Mouse (Mus musculus): Measurements from ENCODE around the gene Ccl3. TPM values are rescaled to one million over a fixed set of nuclear protein-coding genes. Genes with fewer than 3 reads are reported as not detected.

The Ccl3 gene
- total and polyA plus RNA-seq, 2 experiments from 2014 or later = 0.31 to 0.73 TPM

- Histone ChIP-seq H3K4me3 (ENCODE audit: low read depth, low read length) (no peak overlapping the region), H3K9ac (replicated peaks; ENCODE audit: low read depth, low read length) (no peak overlapping the region), H3K4me1 (ENCODE audit: control insufficient read depth, insufficient read depth) (no peaks in the 10 kb centered on the region), H3K4me2 (ENCODE audit: low read depth, low read length) (no peak overlapping the region), H3K27me3 (ENCODE audit: control insufficient read depth, insufficient read depth, low read length) (no peaks in the 10 kb centered on the region), H3K36me3 (replicated peaks; ENCODE audit: control insufficient read depth, insufficient read depth, low read length) (no peaks in the 10 kb centered on the region), H3K27ac (ENCODE audit: low read depth) (no peak overlapping the region), H3K9me3 (replicated peaks; ENCODE audit: control insufficient read depth, low read length) (no peaks in the 10 kb centered on the region)
- ATAC-seq (ENCODE audit: insufficient read depth, low read depth) (no peak), DNase-seq (ENCODE audit: low spot score) (no peak)
- no peak for TF ChIP-seq CTCF (IDR thresholded peaks at IDR 0.05; ENCODE audit: low read depth)
- no peak for TF ChIP-seq EP300 (IDR thresholded peaks at IDR 0.05; ENCODE audit: low read depth)
- 86% methylated on average over 3 of the region's 3 CpGs for WGBS
Measured at GRCm38 (mm10) chr11:83605535-83605934, 43.6 kb downstream of the Ccl3 start.

- H3K9ac ChIP-seq (replicated peaks; ENCODE audit: low read depth, low read length) = no peak overlapping the region
- ATAC-seq (ENCODE audit: insufficient read depth, low read depth) (no peak), DNase-seq (ENCODE audit: low spot score) (no peak)
- WGBS = 80% methylated on average over 4 of the region's 4 CpGs
- H3K27ac ChIP-seq (ENCODE audit: low read depth) = no peak overlapping the region
- H3K9me3 ChIP-seq (replicated peaks; ENCODE audit: control insufficient read depth, low read length) = no peaks in the 10 kb centered on the region
- TF ChIP-seq EP300 (IDR thresholded peaks at IDR 0.05; ENCODE audit: low read depth) (no peak), CTCF (IDR thresholded peaks at IDR 0.05; ENCODE audit: low read depth) (no peak)
- no peaks in the 10 kb centered on the region for H3K4me1 ChIP-seq (ENCODE audit: control insufficient read depth, insufficient read depth)
- no peaks in the 10 kb centered on the region for H3K27me3 ChIP-seq (ENCODE audit: control insufficient read depth, insufficient read depth, low read length)
- H3K4me3 ChIP-seq (ENCODE audit: low read depth, low read length) = no peak overlapping the region
- H3K4me2 ChIP-seq (ENCODE audit: low read depth, low read length) = no peak overlapping the region
- H3K36me3 ChIP-seq (replicated peaks; ENCODE audit: control insufficient read depth, insufficient read depth, low read length) = no peaks in the 10 kb centered on the region
Measured at GRCm38 (mm10) chr11:83604698-83605097, 44.5 kb downstream of the Ccl3 start.

GRCm38 (mm10) chr11:83603399-83603798 lies 45.8 kb downstream of the Ccl3 start:
- H3K36me3 ChIP-seq (replicated peaks; ENCODE audit: control insufficient read depth, insufficient read depth, low read length) = no peaks in the 10 kb centered on the region
- no peaks in the 10 kb centered on the region for H3K4me1 ChIP-seq (ENCODE audit: control insufficient read depth, insufficient read depth)
- DNase-seq (ENCODE audit: low spot score) = no peak
- ATAC-seq (ENCODE audit: insufficient read depth, low read depth) = no peak
- H3K9ac ChIP-seq (replicated peaks; ENCODE audit: low read depth, low read length) = no peak overlapping the region
- WGBS = 87% methylated on average over 3 of the region's 3 CpGs
- no peak for TF ChIP-seq CTCF (IDR thresholded peaks at IDR 0.05; ENCODE audit: low read depth)
- TF ChIP-seq EP300 (IDR thresholded peaks at IDR 0.05; ENCODE audit: low read depth) = no peak
- H3K27me3 ChIP-seq (ENCODE audit: control insufficient read depth, insufficient read depth, low read length) = no peaks in the 10 kb centered on the region
- H3K27ac ChIP-seq (ENCODE audit: low read depth) = no peak overlapping the region
- H3K4me2 ChIP-seq (ENCODE audit: low read depth, low read length) = no peak overlapping the region
- no peak overlapping the region for H3K4me3 ChIP-seq (ENCODE audit: low read depth, low read length)
- H3K9me3 ChIP-seq (replicated peaks; ENCODE audit: control insufficient read depth, low read length) = no peaks in the 10 kb centered on the region

GRCm38 (mm10) chr11:83600576-83600975 lies 48.6 kb downstream of the Ccl3 start:
- Histone ChIP-seq H3K27me3 (ENCODE audit: control insufficient read depth, insufficient read depth, low read length) (no peaks in the 10 kb centered on the region), H3K9me3 (replicated peaks; ENCODE audit: control insufficient read depth, low read length) (no peaks in the 10 kb centered on the region), H3K4me2 (ENCODE audit: low read depth, low read length) (no peak overlapping the region), H3K27ac (ENCODE audit: low read depth) (no peak overlapping the region), H3K4me3 (ENCODE audit: low read depth, low read length) (no peak overlapping the region), H3K4me1 (ENCODE audit: control insufficient read depth, insufficient read depth) (no peaks in the 10 kb centered on the region), H3K36me3 (replicated peaks; ENCODE audit: control insufficient read depth, insufficient read depth, low read length) (no peaks in the 10 kb centered on the region), H3K9ac (replicated peaks; ENCODE audit: low read depth, low read length) (no peak overlapping the region)
- WGBS = 69% methylated on average over 2 of the region's 2 CpGs
- no peak for TF ChIP-seq CTCF (IDR thresholded peaks at IDR 0.05; ENCODE audit: low read depth)
- no peak for TF ChIP-seq EP300 (IDR thresholded peaks at IDR 0.05; ENCODE audit: low read depth)
- DNase-seq (ENCODE audit: low spot score) (no peak), ATAC-seq (ENCODE audit: insufficient read depth, low read depth) (no peak)

GRCm38 (mm10) chr11:83598991-83599390 lies 50.2 kb downstream of the Ccl3 start:
- WGBS = 65% methylated on average over 3 of the region's 3 CpGs
- Histone ChIP-seq H3K4me3 (ENCODE audit: low read depth, low read length) (no peak overlapping the region), H3K4me1 (ENCODE audit: control insufficient read depth, insufficient read depth) (no peaks in the 10 kb centered on the region), H3K36me3 (replicated peaks; ENCODE audit: control insufficient read depth, insufficient read depth, low read length) (no peaks in the 10 kb centered on the region), H3K27me3 (ENCODE audit: control insufficient read depth, insufficient read depth, low read length) (no peaks in the 10 kb centered on the region), H3K27ac (ENCODE audit: low read depth) (no peak overlapping the region), H3K9me3 (replicated peaks; ENCODE audit: control insufficient read depth, low read length) (no peaks in the 10 kb centered on the region), H3K4me2 (ENCODE audit: low read depth, low read length) (no peak overlapping the region), H3K9ac (replicated peaks; ENCODE audit: low read depth, low read length) (no peak overlapping the region)
- ATAC-seq (ENCODE audit: insufficient read depth, low read depth) = no peak
- no peak for TF ChIP-seq CTCF (IDR thresholded peaks at IDR 0.05; ENCODE audit: low read depth)
- TF ChIP-seq EP300 (IDR thresholded peaks at IDR 0.05; ENCODE audit: low read depth) = no peak
- DNase-seq (ENCODE audit: low spot score) = no peak

GRCm38 (mm10) chr11:83598207-83598837 lies 50.8 kb downstream of the Ccl3 start:
- DNase-seq (ENCODE audit: low spot score) (no peak), ATAC-seq (ENCODE audit: insufficient read depth, low read depth) (no peak)
- no peak for TF ChIP-seq CTCF (IDR thresholded peaks at IDR 0.05; ENCODE audit: low read depth)
- no peak for TF ChIP-seq EP300 (IDR thresholded peaks at IDR 0.05; ENCODE audit: low read depth)
- Histone ChIP-seq H3K9ac (replicated peaks; ENCODE audit: low read depth, low read length) (no peak overlapping the region), H3K9me3 (replicated peaks; ENCODE audit: control insufficient read depth, low read length) (no peaks in the 10 kb centered on the region), H3K4me2 (ENCODE audit: low read depth, low read length) (no peak overlapping the region), H3K4me1 (ENCODE audit: control insufficient read depth, insufficient read depth) (no peaks in the 10 kb centered on the region), H3K27me3 (ENCODE audit: control insufficient read depth, insufficient read depth, low read length) (no peaks in the 10 kb centered on the region), H3K4me3 (ENCODE audit: low read depth, low read length) (no peak overlapping the region), H3K36me3 (replicated peaks; ENCODE audit: control insufficient read depth, insufficient read depth, low read length) (no peaks in the 10 kb centered on the region), H3K27ac (ENCODE audit: low read depth) (no peak overlapping the region)
- WGBS = 74% methylated on average over 3 of the region's 3 CpGs

Other genes with a start within 250 kb of the Ccl3 start
- 31.1 and 45.3 TPM in 2 replicates for gene Rasl10b, start 240.2 kb downstream of the Ccl3 start, total RNA-seq (2014; rRNA removed; ENCODE audit: low replicate concordance)
- 7.9 and 9.2 TPM in 2 replicates for gene Rasl10b, start 240.2 kb downstream of the Ccl3 start, polyA plus RNA-seq (2015; fragmentation: Nextera tagmentation; extraction: Ambion mirVana)
- not detected in 2 replicates for gene Gas2l2, start 219.9 kb downstream of the Ccl3 start, total RNA-seq (2014; rRNA removed; ENCODE audit: low replicate concordance)
- gene Gas2l2, start 219.9 kb downstream of the Ccl3 start, polyA plus RNA-seq (2015; fragmentation: Nextera tagmentation; extraction: Ambion mirVana) = 0.15 TPM in 1 of 2 replicates, not detected in the other
- 4.2 TPM in 1 of 2 replicates, not detected in the other for gene 1700020L24Rik, start 211.7 kb downstream of the Ccl3 start, total RNA-seq (2014; rRNA removed; ENCODE audit: low replicate concordance)
- 0.81 and 1.1 TPM in 2 replicates for gene 1700020L24Rik, start 211.7 kb downstream of the Ccl3 start, polyA plus RNA-seq (2015; fragmentation: Nextera tagmentation; extraction: Ambion mirVana)
- 7.8 and 24.7 TPM in 2 replicates for gene Mmp28, start 186.3 kb downstream of the Ccl3 start, total RNA-seq (2014; rRNA removed; ENCODE audit: low replicate concordance)
- gene Mmp28, start 186.3 kb downstream of the Ccl3 start, polyA plus RNA-seq (2015; fragmentation: Nextera tagmentation; extraction: Ambion mirVana) = 3.7 and 4.3 TPM in 2 replicates
- 1.6 and 6.0 TPM in 2 replicates for gene Taf15, start 176.3 kb downstream of the Ccl3 start, total RNA-seq (2014; rRNA removed; ENCODE audit: low replicate concordance)
- gene Taf15, start 176.3 kb downstream of the Ccl3 start, polyA plus RNA-seq (2015; fragmentation: Nextera tagmentation; extraction: Ambion mirVana) = 4.2 and 4.7 TPM in 2 replicates
- gene Heatr9, start 127.2 kb downstream of the Ccl3 start, total RNA-seq (2014; rRNA removed; ENCODE audit: low replicate concordance) = not detected in 2 replicates
- gene Heatr9, start 127.2 kb downstream of the Ccl3 start, polyA plus RNA-seq (2015; fragmentation: Nextera tagmentation; extraction: Ambion mirVana) = not detected in 2 replicates
- gene Ccl5, start 118.8 kb downstream of the Ccl3 start, total RNA-seq (2014; rRNA removed; ENCODE audit: low replicate concordance) = not detected in 2 replicates
- 0.31 and 0.65 TPM in 2 replicates for gene Ccl5, start 118.8 kb downstream of the Ccl3 start, polyA plus RNA-seq (2015; fragmentation: Nextera tagmentation; extraction: Ambion mirVana)
- gene Ccl9, start 70.7 kb downstream of the Ccl3 start, total RNA-seq (2014; rRNA removed; ENCODE audit: low replicate concordance) = 3.5 and 8.6 TPM in 2 replicates
- 2.2 and 3.6 TPM in 2 replicates for gene Ccl9, start 70.7 kb downstream of the Ccl3 start, polyA plus RNA-seq (2015; fragmentation: Nextera tagmentation; extraction: Ambion mirVana)
- gene Ccl6, start 56.3 kb downstream of the Ccl3 start, total RNA-seq (2014; rRNA removed; ENCODE audit: low replicate concordance) = 2.2 TPM in 1 of 2 replicates, not detected in the other
- 5.1 and 5.5 TPM in 2 replicates for gene Ccl6, start 56.3 kb downstream of the Ccl3 start, polyA plus RNA-seq (2015; fragmentation: Nextera tagmentation; extraction: Ambion mirVana)
- not detected in 2 replicates for gene Rpl9-ps1, start 3.7 kb downstream of the Ccl3 start, total RNA-seq (2014; rRNA removed; ENCODE audit: low replicate concordance)
- gene Rpl9-ps1, start 3.7 kb downstream of the Ccl3 start, polyA plus RNA-seq (2015; fragmentation: Nextera tagmentation; extraction: Ambion mirVana) = not detected in 2 replicates
- gene Ccl4, start 13.2 kb upstream of the Ccl3 start, total RNA-seq (2014; rRNA removed; ENCODE audit: low replicate concordance) = not detected in 2 replicates
- gene Ccl4, start 13.2 kb upstream of the Ccl3 start, polyA plus RNA-seq (2015; fragmentation: Nextera tagmentation; extraction: Ambion mirVana) = 0.98 and 1.7 TPM in 2 replicates
- 9.8 TPM in 1 of 2 replicates, not detected in the other for gene Wfdc17, start 54.6 kb upstream of the Ccl3 start, total RNA-seq (2014; rRNA removed; ENCODE audit: low replicate concordance)
- gene Wfdc17, start 54.6 kb upstream of the Ccl3 start, polyA plus RNA-seq (2015; fragmentation: Nextera tagmentation; extraction: Ambion mirVana) = 2.9 and 3.7 TPM in 2 replicates
- not detected in 2 replicates for gene Wfdc18, start 59.7 kb upstream of the Ccl3 start, total RNA-seq (2014; rRNA removed; ENCODE audit: low replicate concordance)
- 3.3 and 4.6 TPM in 2 replicates for gene Wfdc18, start 59.7 kb upstream of the Ccl3 start, polyA plus RNA-seq (2015; fragmentation: Nextera tagmentation; extraction: Ambion mirVana)
- not detected in 2 replicates for gene Wfdc21, start 97.6 kb upstream of the Ccl3 start, total RNA-seq (2014; rRNA removed; ENCODE audit: low replicate concordance)
- gene Wfdc21, start 97.6 kb upstream of the Ccl3 start, polyA plus RNA-seq (2015; fragmentation: Nextera tagmentation; extraction: Ambion mirVana) = 0.52 and 0.82 TPM in 2 replicates
- gene Heatr6, start 104.3 kb upstream of the Ccl3 start, total RNA-seq (2014; rRNA removed; ENCODE audit: low replicate concordance) = 10.2 and 15.1 TPM in 2 replicates
- gene Heatr6, start 104.3 kb upstream of the Ccl3 start, polyA plus RNA-seq (2015; fragmentation: Nextera tagmentation; extraction: Ambion mirVana) = 8.9 and 9.6 TPM in 2 replicates
- gene Hnf1b, start 200.7 kb upstream of the Ccl3 start, total RNA-seq (2014; rRNA removed; ENCODE audit: low replicate concordance) = not detected in 2 replicates
- 0.05 TPM in 1 of 2 replicates, not detected in the other for gene Hnf1b, start 200.7 kb upstream of the Ccl3 start, polyA plus RNA-seq (2015; fragmentation: Nextera tagmentation; extraction: Ambion mirVana)